Mouse (Mus musculus) right cerebral cortex, postnatal 4 days (tissue): ENCODE measurements around the gene Fabp3.

ENCODE experiments used
- DNase-seq: peaks from one replicate; pipeline ENCODE4 v3.0.0-alpha.2; 2022

Gene Fabp3

GRCm38 (mm10) chr4:130308231-130309081 is at the start of gene Fabp3, which contains the start of gene Gm10570:
Gene Fabp3 (plus strand): TSS chr4:130308595.
Gene Gm10570 (minus strand): TSS chr4:130308674.
- DNase-seq, result peak; percentile 78

DNA sequence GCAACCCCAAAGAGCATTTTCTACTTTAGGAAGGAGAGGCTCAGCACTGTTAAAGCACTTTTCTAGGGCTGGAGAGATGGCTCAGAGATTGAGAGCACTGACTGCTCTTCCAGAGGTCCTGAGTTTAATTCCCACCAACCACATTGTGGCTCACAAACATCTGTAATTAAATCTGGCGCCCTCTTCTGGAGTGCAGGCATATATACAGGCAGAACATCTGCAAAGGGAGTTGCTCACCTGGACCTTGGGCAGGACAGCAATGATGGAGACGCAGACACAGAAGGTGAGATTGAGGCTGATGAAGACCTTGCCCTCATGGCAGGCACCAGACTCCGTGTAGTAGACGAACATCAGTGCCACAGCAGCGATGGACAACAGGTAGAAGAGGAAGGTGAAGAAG is 48.0 kb upstream of the Fabp3 start:
- DNase-seq, result no peak

- DNase-seq, result no peak
These were observed 44.3 kb upstream of the Fabp3 start for GRCm38 (mm10) chr4:130264131-130264530.

GRCm38 (mm10) chr4:130264698-130265349 is 43.6 kb upstream of the Fabp3 start:
- DNase-seq, result peak; percentile 77

- no peak for DNase-seq
These were observed 41.8 kb upstream of the Fabp3 start for GRCm38 (mm10) chr4:130266601-130267000.

GRCm38 (mm10) chr4:130267069-130267468 is 41.3 kb upstream of the Fabp3 start:
- no peak for DNase-seq

- DNase-seq, result no peak
These were observed 39.7 kb upstream of the Fabp3 start for GRCm38 (mm10) chr4:130268736-130269135.

DNA sequence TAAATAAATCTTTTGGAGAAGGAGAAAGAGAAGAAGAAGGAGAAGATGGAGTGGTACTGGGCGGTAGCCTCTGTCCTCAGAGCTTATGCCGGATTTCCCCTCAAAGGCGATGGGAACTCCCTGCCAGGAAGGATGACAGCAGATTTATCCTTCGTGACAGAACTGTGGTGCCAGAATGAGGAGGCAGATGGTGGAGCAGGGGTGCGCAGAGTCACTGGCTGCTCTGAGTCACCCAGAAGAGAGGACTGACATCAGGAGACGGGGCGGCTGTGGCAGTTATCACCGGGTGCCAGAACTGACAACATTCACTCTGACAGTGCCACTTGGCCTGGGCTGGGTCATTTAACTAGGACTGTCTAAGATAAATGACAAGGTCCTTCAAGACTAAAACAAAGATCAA is 38.3 kb upstream of the Fabp3 start:
- DNase-seq, result no peak

- DNase-seq, result no peak
These were observed 37.6 kb upstream of the Fabp3 start for GRCm38 (mm10) chr4:130270611-130271347.

DNA sequence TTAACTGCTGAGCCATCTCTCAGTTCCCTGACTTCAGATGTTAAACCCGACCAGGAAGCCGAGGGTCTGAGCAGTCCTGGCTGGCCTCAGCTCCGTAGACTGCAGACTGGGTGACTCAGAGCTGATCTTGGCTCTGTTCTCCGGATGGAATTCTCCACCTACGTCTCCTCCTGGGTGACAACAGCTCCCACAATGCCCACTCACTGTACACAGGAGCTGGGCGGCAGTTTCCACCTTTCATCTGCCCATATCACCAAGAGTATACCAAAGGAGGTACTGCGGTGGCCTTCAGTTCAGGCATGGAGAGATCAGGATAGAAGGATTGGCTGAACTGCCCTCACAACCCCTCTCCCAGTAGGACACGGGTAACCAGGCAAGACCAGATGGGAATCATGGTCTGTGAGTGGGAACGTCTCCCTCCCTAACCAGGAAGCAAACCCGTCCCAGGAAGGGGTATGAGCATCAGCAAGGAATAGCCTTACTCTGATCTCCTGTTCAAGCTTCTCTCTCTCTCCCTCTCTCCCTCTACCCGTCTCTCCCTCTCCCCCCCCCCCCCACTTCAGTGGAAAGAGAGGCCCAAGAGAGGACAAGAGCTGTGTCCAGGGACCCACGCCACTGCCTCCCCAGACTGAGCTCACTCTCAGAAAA is 34.6 kb upstream of the Fabp3 start:
- no peak for DNase-seq

DNA sequence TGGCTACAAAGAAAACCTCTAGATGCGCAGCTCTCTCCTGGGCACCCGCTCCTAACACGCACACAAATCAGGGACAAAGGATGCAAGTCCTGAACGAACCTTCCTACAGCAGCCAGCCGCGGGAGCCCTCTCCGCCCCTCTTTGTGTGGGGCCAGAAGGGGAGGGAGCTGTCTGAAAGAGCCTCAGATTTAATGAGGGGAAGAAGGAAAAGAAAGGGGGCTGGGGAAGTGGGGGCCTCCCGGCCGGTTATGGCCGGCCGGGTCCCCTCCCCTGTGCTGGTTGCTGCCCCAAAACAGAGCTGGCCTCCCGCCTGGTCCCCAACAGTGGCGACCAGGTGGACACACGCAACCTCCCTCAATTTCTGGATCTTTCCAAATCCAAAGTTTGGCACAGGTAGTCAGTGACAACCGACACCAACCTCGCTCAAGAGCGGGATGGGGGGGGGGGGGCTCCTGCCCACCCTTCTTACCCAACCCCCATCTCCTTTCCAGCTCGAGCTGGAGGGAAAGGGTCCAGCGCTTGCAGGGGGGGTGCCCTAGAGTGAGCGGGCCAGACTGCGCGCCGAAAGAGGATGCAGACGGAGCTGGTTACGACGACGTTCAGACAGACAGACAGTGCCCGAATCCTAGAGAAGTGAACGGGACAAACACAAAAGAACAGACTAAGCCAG is 33.9 kb upstream of the Fabp3 start:
- peak; percentile 57 for DNase-seq

- peak; percentile 30 for DNase-seq
These were observed 33.2 kb upstream of the Fabp3 start for GRCm38 (mm10) chr4:130275016-130275822.

DNA sequence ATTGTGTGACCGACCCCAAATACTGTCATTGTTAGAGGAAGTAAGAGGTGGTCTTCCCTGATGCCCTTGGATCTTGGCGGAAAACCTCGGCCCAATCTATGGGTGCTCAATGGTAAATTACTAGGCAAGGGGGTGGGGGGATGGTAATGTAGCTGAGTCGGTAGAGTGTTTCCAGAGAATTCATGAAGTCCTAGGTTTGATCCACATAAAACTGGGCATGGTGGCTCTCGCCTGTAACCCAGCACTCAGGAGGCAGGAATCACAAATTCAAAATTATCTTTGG is 32.6 kb upstream of the Fabp3 start:
- DNase-seq, result no peak

DNA sequence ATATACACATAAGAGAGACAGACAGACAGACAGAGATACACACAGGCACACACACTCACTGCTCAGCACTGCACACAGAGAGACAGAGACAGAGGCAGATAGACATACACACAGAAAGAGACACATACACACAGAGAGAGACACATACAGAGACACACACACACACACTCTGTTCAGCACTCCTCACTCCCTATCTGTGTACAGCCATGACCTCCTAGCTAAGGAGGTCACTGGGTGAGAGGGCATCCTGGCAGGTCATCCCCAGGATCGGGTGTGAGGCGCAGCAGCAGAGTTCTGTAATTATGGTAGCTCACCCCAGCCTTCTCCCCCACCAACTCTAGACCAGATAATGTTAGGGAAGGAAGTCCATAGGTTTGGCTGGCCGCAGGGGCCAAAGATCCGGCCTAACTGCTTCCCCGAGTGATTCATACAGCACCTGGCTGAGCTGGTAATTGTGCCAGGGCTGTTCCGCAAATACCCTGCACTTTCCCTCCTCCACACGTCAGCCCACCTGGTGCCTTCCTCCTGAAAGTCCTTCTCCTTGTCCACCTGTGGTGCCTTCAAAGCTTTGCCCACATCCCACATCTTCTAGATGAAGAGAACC is 31.7 kb upstream of the Fabp3 start:
- DNase-seq, result no peak

DNA sequence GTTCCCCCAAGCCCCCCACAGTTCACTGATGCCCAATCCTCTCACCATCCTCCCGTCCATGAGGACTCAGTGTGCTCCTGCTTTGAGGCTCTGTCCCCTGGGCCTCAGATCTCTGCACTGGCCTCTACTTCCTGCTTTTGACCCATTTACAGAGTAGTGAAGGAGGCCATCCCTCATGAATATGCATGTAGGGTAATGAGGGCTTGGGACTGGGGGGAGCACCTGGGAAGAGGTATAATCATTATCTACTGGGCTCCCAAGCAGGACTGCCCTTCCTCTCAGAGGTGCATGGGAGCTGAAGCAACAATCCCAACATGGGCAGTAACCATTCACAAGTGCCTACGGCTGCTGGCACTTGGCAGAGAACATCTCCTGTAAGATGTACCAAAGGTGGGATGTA is 29.3 kb upstream of the Fabp3 start, which contains the start of gene Serinc2:
Gene Serinc2 (minus strand): TSS at position 101 of the 400 bp plus-strand sequence.
- DNase-seq, result no peak

- no peak for DNase-seq
These were observed 25.5 kb upstream of the Fabp3 start for GRCm38 (mm10) chr4:130282856-130283255.

GRCm38 (mm10) chr4:130283826-130284225 is 24.6 kb upstream of the Fabp3 start:
- DNase-seq, result no peak

GRCm38 (mm10) chr4:130286531-130286930 is 21.9 kb upstream of the Fabp3 start:
- no peak for DNase-seq

DNA sequence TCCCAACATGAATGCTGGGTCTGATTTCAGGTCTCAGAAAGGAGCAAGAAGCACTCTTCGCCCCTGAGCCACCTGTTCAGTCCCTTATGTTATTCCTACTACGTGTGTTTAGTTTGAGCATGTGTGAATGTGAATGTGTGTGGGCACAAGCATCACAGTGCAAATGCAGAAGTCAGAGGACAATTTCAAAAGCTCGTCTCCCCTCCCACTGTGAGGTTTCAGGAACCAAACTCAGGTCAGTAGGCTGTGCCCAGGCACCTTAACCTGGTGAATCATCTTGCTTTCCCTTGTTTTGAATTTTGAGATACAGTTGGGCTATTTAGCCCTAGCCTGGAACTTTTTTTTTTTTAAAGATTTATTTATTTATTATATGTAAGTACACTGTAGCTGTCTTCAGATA is 18.6 kb upstream of the Fabp3 start:
- DNase-seq, result no peak

DNA sequence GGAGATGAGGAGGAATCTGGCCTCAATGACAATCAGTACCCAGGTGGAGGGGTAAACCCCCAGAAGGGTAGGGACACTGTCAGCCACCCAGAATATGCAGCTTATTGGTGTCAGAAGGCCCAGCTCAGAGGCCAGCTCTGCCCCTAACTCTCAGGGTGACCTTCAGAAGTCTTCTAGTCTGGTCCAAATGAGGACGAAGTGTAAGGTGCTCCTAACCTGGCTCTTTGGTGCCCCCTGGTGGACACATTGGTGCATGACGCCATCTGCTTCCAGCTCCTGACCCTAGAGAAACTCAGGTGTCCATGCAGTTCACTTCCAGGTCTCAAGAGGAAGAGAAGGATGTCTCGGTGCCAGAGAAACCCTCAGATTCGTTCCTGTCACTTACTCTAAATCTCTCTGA is 16.1 kb upstream of the Fabp3 start:
- DNase-seq, result peak; percentile 72

GRCm38 (mm10) chr4:130294513-130294912 is 13.9 kb upstream of the Fabp3 start:
- no peak for DNase-seq
